Mouse (Mus musculus) heart, adult 11 months (tissue): ENCODE results near the gene Gm28036.
"Not testable (repeated sequence)": the region's sequence is repeated elsewhere in the genome, so short reads cannot be mapped to it uniquely, and the experiment has no call there.

Experiments
- DNase-seq: peaks from one replicate; pipeline ENCODE4 v3.0.0; 2022

The Gm28036 gene

GRCm38 (mm10) chr2:156126992-156127391, at the start of gene Gm28036:
Gm28036 (minus strand) TSS chr2:156127092.
- DNase-seq: peak; percentile 18

- no peak for DNase-seq
Measured at GRCm38 (mm10) chr2:156166557-156166956, 39.7 kb upstream of the Gm28036 start.

- DNase-seq: no peak
Measured at GRCm38 (mm10) chr2:156165478-156165877, 38.6 kb upstream of the Gm28036 start.

DNA sequence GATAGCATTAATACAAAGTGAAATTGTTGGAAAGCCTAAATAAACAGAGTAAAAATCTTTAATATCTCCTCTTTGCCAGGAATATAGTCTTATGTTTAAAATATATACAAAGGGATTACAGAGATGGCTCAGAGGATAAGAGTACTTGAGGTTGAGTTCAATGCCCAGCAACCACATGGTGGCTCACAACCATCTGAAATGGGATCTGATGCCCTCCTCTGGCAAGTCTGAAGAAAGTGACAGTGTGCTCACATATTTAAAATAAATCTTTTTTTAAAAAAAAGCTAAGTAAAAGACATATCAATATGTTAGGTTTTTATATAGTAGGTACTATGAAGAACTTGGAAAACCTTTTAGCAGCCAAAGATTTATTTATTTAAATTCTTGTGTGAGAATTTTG, 24.6 kb upstream of the Gm28036 start:
- DNase-seq: no peak

DNA sequence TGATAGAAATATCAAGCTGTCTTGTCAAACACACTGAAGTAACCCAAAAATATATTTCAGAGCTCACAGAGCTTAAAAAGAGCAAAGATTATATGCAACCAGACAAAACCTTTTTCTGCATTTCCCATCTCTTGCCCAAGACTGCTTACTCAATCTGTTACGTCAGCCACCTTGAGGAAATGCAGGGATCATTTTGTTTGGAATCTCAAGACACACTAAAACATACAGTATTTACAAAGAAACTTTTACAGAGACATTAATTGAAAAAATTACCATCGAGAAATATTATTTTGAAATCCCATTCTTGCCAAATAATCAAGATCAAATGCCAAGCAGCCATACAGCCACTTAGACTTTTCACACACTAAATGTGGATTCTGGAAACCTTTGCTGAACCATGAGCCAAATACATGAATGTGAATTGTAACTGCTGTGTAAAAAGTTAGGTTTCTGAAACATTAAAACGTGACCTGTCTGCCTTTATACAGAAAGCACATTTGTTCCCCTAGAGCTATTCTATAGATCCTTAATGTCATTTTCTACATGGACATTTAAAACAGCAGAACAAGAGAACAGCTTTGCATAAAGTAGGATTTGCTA, 20.5 kb upstream of the Gm28036 start:
- no peak for DNase-seq

- no peak for DNase-seq
Measured at GRCm38 (mm10) chr2:156146272-156146989, 19.5 kb upstream of the Gm28036 start.

DNA sequence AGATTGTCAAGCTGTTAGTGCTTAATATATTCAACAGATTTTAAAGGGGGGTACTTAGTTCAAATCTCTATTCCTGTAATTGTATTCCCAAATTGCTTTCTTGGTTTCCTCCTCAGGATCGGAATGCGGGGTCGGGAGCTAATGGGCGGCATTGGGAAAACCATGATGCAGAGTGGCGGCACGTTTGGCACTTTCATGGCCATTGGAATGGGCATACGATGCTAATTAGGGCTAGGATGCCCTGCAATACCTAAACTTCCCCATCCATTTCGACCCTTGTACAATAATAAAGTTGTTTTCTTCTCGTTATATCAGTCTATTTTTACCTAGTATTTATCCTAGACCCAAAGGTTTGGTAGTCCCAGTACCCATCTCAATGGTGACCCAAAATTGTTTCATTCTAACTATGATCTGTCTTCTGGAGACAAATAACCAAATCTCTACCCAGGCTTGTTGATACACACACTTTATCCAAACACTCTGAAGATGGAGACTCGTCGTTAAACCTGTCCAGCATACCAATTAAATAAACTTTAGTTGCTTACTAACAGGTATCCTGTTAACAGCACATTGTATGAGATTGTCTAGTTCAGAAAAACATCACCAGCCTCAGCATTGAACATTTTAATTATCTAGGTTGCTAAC, 18.7 kb upstream of the Gm28036 start:
- peak; percentile 73 for DNase-seq

DNA sequence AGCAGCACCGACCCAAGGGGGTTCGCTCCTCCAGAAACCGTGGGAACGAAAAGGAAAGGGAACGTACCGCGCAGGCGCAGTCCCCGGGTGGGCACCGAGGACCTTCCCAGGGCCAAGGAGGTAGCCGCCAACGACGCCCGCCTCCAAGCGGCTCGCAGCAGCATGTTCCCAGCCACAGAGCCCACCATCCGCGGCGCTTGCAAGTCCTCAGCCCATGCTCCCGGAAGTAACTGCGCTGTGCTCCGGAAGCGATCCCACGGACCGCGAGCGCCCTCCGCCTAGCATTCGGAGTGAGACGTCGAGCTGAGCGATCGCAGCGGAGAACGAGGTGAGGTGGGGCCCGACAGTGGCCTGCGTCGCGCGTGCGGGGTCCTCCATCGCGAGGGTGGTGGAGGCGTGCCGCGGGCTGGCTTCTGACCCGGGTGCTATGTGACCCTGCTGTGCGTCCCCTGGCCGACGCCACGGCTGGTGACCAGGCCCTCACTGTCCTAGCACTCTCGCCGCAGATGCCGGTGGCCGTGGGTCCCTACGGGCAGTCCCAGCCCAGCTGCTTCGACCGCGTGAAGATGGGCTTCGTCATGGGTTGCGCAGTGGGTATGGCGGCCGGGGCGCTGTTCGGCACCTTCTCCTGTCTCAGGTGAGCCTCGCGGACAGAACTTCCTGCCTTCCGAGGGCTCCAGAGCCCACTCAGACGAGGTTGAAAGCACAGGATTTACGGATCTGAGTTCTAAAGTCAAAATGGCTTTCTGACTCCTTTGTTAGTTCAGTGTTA, 17.2 kb upstream of the Gm28036 start, which contains the start of the genes Romo1 and Nfs1:
Gene Romo1, plus strand, starts transcription at position 87 of the 772 bp plus-strand sequence.
Gene Nfs1, minus strand, starts transcription at position 234 of the 772 bp plus-strand sequence.
- DNase-seq: peak; percentile 99

- DNase-seq: no peak
Measured at GRCm38 (mm10) chr2:156143367-156143766, 16.5 kb upstream of the Gm28036 start.

DNA sequence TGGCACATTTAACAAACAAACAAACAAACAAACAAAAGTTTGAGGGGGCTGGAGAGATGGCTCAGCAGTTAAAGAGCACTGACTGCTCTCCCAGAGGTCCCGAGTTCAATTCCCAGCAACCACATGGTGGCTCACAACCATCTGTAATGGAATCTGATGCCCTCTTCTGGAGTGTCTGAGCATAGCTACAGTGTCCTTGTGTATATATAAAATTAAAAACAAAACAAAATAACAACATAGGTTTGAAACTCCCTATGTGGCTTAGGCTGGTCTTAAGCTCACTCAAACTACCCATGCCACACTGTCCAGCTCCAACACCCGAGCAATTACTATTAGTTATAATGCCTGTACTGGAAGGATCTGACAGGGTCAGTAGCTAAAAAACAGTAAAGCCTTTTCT, 15.9 kb upstream of the Gm28036 start:
- no peak for DNase-seq

DNA sequence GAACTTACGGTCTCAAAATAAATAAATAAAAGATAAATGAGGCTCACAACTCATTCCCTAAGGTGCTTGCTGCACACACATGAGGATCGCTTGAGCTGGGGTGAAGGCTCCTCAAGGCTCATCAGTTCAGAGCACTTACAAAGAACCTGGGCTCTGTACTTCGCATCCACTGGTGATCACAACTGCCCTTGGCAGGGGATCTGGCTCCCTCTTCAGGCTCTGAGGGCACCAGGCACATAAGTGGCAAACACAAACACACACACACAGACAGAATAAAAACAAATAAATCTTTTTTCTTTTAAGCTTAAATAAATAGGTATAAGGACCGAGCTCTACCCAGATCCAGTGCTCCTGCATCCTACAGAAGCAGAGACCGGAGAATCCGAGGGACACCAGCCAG, 8.8 kb upstream of the Gm28036 start:
- no peak for DNase-seq

DNA sequence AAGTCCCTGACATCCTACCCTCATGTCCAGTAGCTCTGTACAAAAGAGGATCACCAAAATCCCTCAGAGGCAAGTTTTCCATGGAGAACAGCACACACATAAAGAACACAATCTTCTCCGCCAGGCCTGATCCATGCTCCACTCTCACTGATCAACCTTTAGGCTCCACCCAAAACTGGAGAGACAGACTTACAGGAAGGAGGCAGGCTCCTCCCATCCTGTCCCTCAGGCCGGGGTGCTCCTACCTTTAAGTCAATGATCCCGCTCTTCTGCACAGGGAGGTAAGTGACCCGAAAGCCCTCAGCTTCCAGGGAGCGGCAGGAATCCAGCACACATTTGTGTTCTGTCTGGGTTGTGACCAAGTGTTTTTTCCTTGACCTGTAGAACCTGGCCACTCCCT, 7.3 kb upstream of the Gm28036 start:
- DNase-seq: no peak

- no peak for DNase-seq
Measured at GRCm38 (mm10) chr2:156123731-156124130, 3.2 kb downstream of the Gm28036 start.

DNA sequence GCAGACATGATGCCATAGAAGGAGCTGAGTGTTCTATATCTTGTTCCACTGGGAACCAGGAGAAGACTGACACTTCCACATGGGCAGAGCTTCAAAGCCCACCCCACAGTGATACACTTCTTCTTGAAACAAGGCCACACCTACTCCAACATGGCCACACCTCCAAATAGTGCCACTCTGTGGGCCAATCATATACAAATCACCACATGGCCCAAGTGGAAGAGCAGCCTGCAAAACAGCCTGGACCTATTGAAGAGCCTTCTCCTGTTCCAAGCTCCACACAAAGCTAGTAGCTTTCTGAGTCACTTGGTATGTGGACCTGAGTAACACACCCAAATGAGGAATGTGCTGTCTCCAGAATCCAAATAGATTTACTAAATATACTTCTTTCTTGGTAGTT, 7.3 kb downstream of the Gm28036 start:
- peak; percentile 74 for DNase-seq

- DNase-seq: not testable (repeated sequence)
Measured at GRCm38 (mm10) chr2:156112080-156112423, 14.8 kb downstream of the Gm28036 start.

DNA sequence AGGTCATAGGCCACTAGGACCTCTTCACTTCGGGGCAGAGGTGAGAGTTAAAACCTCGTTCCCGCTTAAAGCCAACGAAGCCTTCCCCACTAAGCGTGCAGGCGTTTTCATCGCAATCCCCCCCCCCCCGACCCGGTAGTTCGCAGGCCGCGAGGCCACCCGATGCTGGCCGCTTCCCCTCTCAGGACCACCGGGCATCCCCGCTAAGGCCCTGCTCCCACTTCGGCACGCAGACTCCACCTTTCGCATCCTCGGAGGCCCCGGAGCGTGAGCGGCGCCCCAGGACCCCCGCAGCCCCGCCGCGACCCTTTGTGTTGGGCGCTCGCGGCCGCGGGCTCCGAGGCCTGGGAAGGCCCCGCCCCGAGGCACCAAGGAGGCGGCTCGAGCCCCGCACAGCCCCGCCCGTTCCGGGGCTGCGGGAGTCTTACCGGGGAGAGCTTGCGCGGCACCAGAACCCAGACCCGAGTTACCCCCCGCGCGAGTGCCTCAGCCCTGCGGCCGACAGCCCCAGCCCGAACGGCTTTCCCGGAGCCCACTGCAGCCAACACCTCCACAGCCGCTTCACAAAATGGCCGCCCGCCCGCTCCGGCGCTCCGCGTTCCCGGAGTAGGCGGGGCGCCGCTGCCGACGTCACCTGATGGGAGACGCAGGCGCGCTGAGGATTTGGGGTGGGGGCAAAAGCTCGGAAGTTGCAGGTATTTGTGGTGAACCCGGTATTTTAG, 15.4 kb downstream of the Gm28036 start, which contains the start of the genes Cpne1 and Rbm12:
Gene Cpne1, minus strand, starts transcription at position 608 of the 722 bp plus-strand sequence.
Gene Rbm12, minus strand, starts transcription at position 621 of the 722 bp plus-strand sequence.
- DNase-seq: peak; percentile 99

DNA sequence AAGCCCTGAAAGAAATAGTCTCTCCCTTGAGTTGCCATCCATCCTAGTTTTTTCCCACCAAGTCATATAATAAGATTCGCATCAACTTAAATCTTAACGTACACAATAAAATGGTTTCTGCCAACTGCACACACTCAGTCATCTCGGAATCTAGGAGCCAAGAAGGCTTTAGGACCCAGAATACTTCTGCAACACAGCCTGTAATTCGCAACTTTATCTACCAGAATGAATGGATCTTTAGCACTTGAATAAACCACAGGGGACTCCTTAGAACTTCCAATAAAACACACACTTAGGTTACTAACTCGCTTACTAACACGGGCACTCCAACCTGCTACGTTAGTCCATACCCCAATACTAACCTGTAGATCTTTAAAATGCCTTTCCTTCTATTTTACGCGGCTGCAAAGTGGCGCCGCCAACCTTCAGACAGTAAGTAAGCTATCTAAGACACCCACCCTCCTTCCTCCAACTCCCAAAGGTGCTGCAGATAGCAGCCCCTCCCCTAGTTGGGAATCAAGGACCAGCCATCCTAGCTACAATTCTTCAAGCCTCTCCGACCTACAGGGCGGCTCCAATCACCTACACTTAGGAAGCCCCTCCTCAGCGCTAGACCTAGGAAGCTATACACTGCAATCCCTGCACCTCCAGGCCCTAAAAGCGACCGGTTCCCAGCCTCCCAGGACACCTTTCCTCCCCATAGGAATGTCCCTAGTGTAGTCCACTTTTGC, 16.1 kb downstream of the Gm28036 start:
- DNase-seq: no peak

DNA sequence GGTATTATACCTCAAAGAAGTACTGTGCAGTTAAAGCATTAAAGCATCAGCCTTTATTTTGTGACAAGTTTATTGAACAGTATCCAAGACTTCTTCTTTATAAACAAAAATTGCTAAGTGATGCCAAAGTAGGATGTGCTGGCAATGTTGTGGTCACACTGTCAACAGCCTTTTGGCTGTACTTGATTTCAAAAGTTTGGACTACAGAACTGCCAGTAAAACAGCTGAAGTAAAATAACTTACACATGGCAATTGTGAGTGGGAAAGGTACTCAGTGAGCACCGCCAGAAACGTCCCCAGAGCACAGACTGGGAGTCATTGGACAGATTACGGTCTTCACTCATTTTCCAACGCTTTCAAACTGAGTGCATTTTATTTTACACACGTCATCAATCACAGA, 35.0 kb downstream of the Gm28036 start:
- DNase-seq: peak; percentile 79

GRCm38 (mm10) chr2:156089799-156090198, 37.1 kb downstream of the Gm28036 start:
- peak; percentile 54 for DNase-seq

DNA sequence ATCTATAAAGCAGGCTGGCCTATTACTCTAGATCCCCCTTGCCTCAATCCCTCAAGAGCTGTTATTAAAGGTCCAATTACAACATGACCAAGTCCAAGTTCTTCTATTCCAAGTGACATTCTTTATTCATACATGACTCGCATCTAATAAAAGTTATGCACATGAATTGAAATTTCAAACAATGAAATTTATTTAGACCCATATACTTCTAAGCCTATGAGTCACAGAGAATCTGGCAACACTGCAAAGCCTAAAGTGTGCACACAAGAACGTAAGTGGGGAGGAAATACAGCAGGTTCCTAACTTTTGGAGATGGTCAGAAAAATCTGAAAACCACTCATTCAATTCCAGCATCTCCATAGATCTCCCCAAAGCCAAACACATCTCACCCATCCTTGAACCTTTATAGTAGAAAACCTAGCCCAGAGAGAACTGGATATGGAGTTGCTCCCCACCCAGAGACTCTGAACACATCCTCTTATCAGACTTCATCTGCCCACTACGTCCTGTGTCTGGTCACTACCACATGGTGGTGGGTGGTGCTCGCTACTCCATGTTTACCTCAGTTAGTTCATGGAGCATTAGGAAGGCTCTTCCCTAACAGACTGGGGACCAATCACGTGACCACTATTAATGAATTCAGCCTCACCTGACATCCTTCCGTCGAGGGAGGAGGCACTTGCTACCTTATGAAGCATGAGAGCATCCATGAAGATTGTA, 39.3 kb downstream of the Gm28036 start:
- peak; percentile 79 for DNase-seq

GRCm38 (mm10) chr2:156084541-156084940, 42.4 kb downstream of the Gm28036 start:
- DNase-seq: peak; percentile 72
